Comparison of ENCODE assay signal across 16 mouse cellular contexts in the genomic region with DNA sequence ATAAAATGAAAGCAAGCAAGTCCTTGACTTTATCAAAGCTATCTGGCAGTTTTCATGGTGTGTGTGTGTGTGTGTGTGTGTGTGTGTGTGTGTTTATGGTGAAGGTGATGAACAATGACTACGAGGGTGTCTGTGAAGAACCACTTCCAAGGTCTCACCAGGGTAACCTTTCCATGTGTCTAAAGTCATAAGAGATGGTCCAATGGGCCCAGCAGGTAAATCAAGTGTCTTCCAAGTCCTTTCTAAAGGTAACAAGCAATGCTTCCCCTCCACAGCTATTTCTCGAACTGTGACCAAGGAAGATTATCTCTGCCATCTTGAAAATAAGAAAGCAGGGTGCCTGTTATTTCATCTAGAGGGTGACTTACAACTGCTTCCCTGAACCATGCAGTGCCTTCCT.
DNase-seq lines count a peak whose midpoint lies in the region; ATAC-seq lines count a peak whose summit lies in the region.
"Had no signal": no experiment of that assay in that cellular context is flagged by ENCODE, and none has a peak within 500 bp of the region (broad histone marks: within the 10 kb centered on the region; RNA-seq: fewer than 3 reads in every experiment).

No protein-coding gene starts in this region.

- 86% methylated on average over 2 of the region's 2 CpGs for WGBS in intestine, embryonic 15.5 days
- WGBS in kidney, embryonic 14.5 days: 84% methylated on average over 2 of the region's 2 CpGs

- H3K36me3 ChIP-seq in intestine, embryonic 15.5 days: no peaks in the 10 kb centered on the region
- no peaks in the 10 kb centered on the region for H3K36me3 ChIP-seq in kidney, embryonic 14.5 days (ENCODE audit: control insufficient read depth, insufficient read depth, low read length)
- H3K36me3 ChIP-seq: embryonic facial prominence, embryonic 13.5 days; forebrain, embryonic 15.5 days; heart, embryonic 13.5 days; hindbrain, embryonic 13.5 days had no signal

- no peaks in the 10 kb centered on the region for H3K4me1 ChIP-seq in intestine, embryonic 15.5 days (replicated peaks)
- H3K4me1 ChIP-seq in kidney, embryonic 14.5 days (ENCODE audit: control insufficient read depth, insufficient read depth, low read length): no peaks in the 10 kb centered on the region

- DNase-seq in brain, adult 2 months (ENCODE audit: low read depth, low spot score): peak; percentile 94
- DNase-seq in cerebellum, adult 11 months: peak; percentile 71
- DNase-seq in cerebellum, adult 8-10 months: peak; percentile 78
- DNase-seq in cerebellum, postnatal 14 days: peak; percentile 78 to 94
- DNase-seq in c-Kit-positive CD71-positive TER-119-positive erythroid progenitor cells, embryonic 14.5 days (ENCODE audit: low spot score): no peak
- no peak for DNase-seq in heart, postnatal 10 days
- DNase-seq: gastrocnemius, postnatal 36 days; heart, adult 11 months; kidney, adult 18-20 months had no signal

- H3K4me3 ChIP-seq in intestine, embryonic 15.5 days (replicated peaks): no peak overlapping the region
- no peak overlapping the region for H3K4me3 ChIP-seq in kidney, embryonic 14.5 days (ENCODE audit: low read length)
- H3K4me3 ChIP-seq: embryonic facial prominence, embryonic 13.5 days; forebrain, embryonic 15.5 days; heart, embryonic 13.5 days; hindbrain, embryonic 13.5 days had no signal

- H3K4me2 ChIP-seq in intestine, embryonic 15.5 days (replicated peaks): no peak overlapping the region
- no peak overlapping the region for H3K4me2 ChIP-seq in kidney, embryonic 14.5 days (replicated peaks; ENCODE audit: low read depth, low read length)
- H3K4me2 ChIP-seq: embryonic facial prominence, embryonic 13.5 days; forebrain, embryonic 15.5 days; heart, embryonic 13.5 days; hindbrain, embryonic 13.5 days had no signal

- no peak overlapping the region for H3K9ac ChIP-seq in intestine, embryonic 15.5 days
- H3K9ac ChIP-seq in kidney, embryonic 14.5 days (ENCODE audit: low read depth, low read length): no peak overlapping the region
- H3K9ac ChIP-seq: embryonic facial prominence, embryonic 13.5 days; forebrain, embryonic 15.5 days; heart, embryonic 13.5 days; hindbrain, embryonic 13.5 days had no signal

- ATAC-seq in intestine, embryonic 15.5 days: no peak
- ATAC-seq in kidney, embryonic 14.5 days (ENCODE audit: low FRiP score, low TSS enrichment): no peak
- ATAC-seq: hindbrain, postnatal 0 days had no signal

- intact Hi-C loops in heart, postnatal 10 days (cut with DNase I): no loop called here

- H3K9me3 ChIP-seq in intestine, embryonic 15.5 days: no peaks in the 10 kb centered on the region
- no peaks in the 10 kb centered on the region for H3K9me3 ChIP-seq in kidney, embryonic 14.5 days (ENCODE audit: control insufficient read depth, low read length)
- H3K9me3 ChIP-seq: embryonic facial prominence, embryonic 13.5 days; forebrain, embryonic 15.5 days; heart, embryonic 13.5 days; hindbrain, embryonic 13.5 days had no signal

- H3K27ac ChIP-seq in intestine, embryonic 15.5 days: no peak overlapping the region
- H3K27ac ChIP-seq in kidney, embryonic 14.5 days (ENCODE audit: low read depth, low read length): no peak overlapping the region
- H3K27ac ChIP-seq: embryonic facial prominence, embryonic 13.5 days; forebrain, embryonic 15.5 days; heart, embryonic 13.5 days; hindbrain, embryonic 13.5 days; hindbrain, postnatal 0 days had no signal

- no peaks in the 10 kb centered on the region for H3K27me3 ChIP-seq in intestine, embryonic 15.5 days (replicated peaks)
- no peaks in the 10 kb centered on the region for H3K27me3 ChIP-seq in kidney, embryonic 14.5 days (ENCODE audit: control insufficient read depth, insufficient read depth, low read length)
- H3K27me3 ChIP-seq: embryonic facial prominence, embryonic 13.5 days; forebrain, embryonic 15.5 days; heart, embryonic 13.5 days; hindbrain, embryonic 13.5 days had no signal

Comparison
In these comparisons a context has a peak if more than half of its experiments do, and no peak if none do; other contexts are left out.
1. DNase-seq: peak in brain, adult 2 months (single experiment), cerebellum, adult 11 months (single experiment), cerebellum, adult 8-10 months (single experiment) and cerebellum, postnatal 14 days (2 of 2); none in c-Kit-positive CD71-positive TER-119-positive erythroid progenitor cells, embryonic 14.5 days (single experiment) and heart, postnatal 10 days (0 of 2).